Mouse (Mus musculus): ENCODE data around the gene Grn. TPM values are rescaled to one million over a fixed set of nuclear protein-coding genes. Genes with fewer than 3 reads are reported as not detected.

Grn gene
- 54.1 and 57.5 TPM in 2 replicates for polyA plus RNA-seq (2012; rRNA removed)

DNA sequence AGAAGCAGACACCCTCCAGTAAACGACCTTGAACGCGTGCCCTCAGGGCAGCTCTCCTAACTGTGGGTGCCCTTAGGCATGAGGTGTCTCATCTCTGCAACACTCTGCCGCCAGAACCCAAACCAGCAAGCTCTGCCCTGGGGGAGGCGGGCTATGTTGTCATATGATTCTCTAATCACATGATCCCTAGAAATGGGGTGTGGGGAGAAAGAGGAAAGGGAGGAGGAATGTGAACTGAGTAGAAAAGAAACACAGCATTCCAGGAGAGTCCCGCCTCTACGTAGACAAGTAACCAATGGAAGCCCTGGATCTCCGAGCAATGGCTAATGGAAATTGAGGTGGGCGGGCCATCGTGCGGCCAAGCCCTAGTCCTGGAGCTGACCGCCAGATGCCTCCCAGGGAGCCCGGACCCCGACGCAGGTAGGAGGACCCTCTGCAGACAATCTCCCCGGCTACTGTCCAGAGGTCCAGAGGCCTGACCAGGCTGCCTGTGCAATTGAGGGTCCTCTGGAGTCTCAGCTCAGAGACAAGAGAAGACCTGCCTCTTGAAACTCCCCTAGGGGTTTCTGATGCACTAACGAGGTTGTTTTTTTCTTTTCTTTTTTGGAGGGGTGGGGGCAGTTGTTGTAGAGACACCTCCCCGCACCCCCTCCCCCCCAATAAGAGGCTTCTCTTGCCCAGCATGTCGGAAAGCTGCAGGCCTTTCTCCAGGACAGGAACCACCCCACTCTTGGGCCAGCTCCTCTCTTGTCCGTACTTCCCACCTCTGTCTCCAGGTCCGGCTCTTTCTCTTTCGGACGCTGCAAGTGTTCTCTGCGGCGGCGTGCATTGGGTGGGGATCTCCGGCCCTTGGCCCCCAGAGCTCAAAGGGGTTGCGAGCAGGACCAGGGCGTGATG is at the start of gene Grn:
TSS of gene Grn (plus strand) at position 195 of the 897 bp plus-strand sequence.

DNA sequence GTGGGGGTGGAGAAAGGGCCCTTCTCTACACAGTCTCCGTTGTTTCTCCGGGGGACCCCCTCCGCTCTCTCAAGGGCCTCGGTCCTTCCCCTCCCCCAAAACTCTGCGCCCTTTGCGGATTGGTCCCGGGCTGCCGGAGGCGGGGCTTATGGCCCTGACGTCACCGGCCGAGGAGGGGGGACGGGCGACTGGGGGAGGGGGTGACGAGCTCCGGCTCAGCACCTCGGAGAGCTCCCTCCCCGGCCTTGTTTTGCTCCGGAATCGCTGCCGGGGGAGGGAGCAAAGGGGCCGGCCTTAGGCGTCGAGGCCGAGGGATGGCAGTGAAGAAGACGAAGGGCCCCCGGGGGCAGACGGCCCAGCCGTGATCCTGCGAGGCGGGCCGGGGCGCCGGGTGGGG is 36.9 kb upstream of the Grn start, which contains the start of gene Rundc3a:
TSS of gene Rundc3a (plus strand) at position 166 of the 397 bp plus-strand sequence.

GRCm38 (mm10) chr11:102407834-102408215 is 22.3 kb upstream of the Grn start, which contains the start of gene Slc25a39:
Gene Slc25a39 (minus strand): TSS chr11:102407946.

GRCm38 (mm10) chr11:102447497-102447896 is 17.4 kb downstream of the Grn start, which contains the start of gene Fam171a2:
Gene Fam171a2 (minus strand): TSS chr11:102447682.

DNA sequence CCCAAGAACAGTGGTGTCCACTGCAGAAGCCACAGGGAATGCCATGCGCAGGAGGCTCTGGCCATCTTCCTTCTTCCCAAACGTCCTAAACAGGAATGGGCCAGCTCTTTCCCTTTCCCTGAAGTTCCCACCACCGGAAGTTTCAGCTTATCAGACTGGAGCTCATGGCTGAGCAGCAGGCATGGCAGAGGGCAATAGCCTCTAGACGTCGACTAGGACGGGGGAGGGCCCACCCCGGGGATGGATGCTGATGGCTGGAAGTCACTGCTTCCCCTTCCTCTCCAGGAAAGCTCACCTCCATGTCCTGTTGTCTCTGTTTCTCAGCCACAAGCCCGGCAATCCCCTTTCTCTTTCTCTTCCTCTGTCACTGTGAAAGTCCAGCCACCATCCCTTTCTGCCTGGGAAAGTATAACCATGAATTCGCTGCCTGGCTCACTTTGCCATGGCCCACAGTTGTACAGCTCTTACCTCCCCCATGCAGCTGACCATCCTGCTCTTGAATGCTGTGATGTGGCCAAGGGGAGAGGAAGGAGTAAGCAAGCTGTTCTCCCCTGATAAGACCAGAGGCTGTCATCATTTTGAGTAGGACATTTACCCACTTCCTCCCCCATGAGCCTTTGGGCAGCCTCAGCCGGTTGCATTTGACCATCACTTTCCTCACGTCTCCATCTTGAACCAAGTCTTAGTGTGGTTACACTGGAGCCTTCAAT is 39.7 kb downstream of the Grn start, which contains the start of gene Itga2b:
TSS of gene Itga2b (minus strand) at position 475 of the 710 bp plus-strand sequence.

Other genes with a start within 250 kb of the Grn start
- 11.3 and 13.1 TPM in 2 replicates for gene Lsm12, start 245.0 kb upstream of the Grn start, polyA plus RNA-seq (2012; rRNA removed)
- 9.6 and 11.1 TPM in 2 replicates for gene G6pc3, start 240.7 kb upstream of the Grn start, polyA plus RNA-seq (2012; rRNA removed)
- 23.1 and 27.8 TPM in 2 replicates for gene Hdac5, start 200.1 kb upstream of the Grn start, polyA plus RNA-seq (2012; rRNA removed)
- 4.9 and 5.0 TPM in 2 replicates for gene BC030867, start 181.4 kb upstream of the Grn start, polyA plus RNA-seq (2012; rRNA removed)
- 0.20 and 0.26 TPM in 2 replicates for gene Asb16, start 161.6 kb upstream of the Grn start, polyA plus RNA-seq (2012; rRNA removed)
- 21.9 and 22.2 TPM in 2 replicates for gene Tmub2, start 145.4 kb upstream of the Grn start, polyA plus RNA-seq (2012; rRNA removed)
- gene Atxn7l3, start 133.7 kb upstream of the Grn start, polyA plus RNA-seq (2012; rRNA removed) = 10.8 and 12.7 TPM in 2 replicates
- 24.8 and 26.1 TPM in 2 replicates for gene Ubtf, start 110.6 kb upstream of the Grn start, polyA plus RNA-seq (2012; rRNA removed)
- 295 and 300 TPM in 2 replicates for gene Slc4a1, start 64.1 kb upstream of the Grn start, polyA plus RNA-seq (2012; rRNA removed)
- gene Rundc3a, start 36.9 kb upstream of the Grn start, polyA plus RNA-seq (2012; rRNA removed) = 0.50 and 0.54 TPM in 2 replicates
- gene Slc25a39, start 22.4 kb upstream of the Grn start, polyA plus RNA-seq (2012; rRNA removed) = 199 and 201 TPM in 2 replicates
- 1.7 and 2.3 TPM in 2 replicates for gene Fam171a2, start 17.4 kb downstream of the Grn start, polyA plus RNA-seq (2012; rRNA removed)
- gene Itga2b, start 39.8 kb downstream of the Grn start, polyA plus RNA-seq (2012; rRNA removed) = 22.7 and 27.8 TPM in 2 replicates
- 5.3 and 6.3 TPM in 2 replicates for gene Gpatch8, start 126.1 kb downstream of the Grn start, polyA plus RNA-seq (2012; rRNA removed)
- gene Gm11627, start 149.1 kb downstream of the Grn start, polyA plus RNA-seq (2012; rRNA removed) = 0.13 and 0.16 TPM in 2 replicates
- gene Fzd2, start 174.1 kb downstream of the Grn start, polyA plus RNA-seq (2012; rRNA removed) = 0.73 and 0.80 TPM in 2 replicates
- gene Meioc, start 233.4 kb downstream of the Grn start, polyA plus RNA-seq (2012; rRNA removed) = 0.01 and 0.03 TPM in 2 replicates

All from liver, embryonic 18 days (tissue).